Mouse (Mus musculus) liver, adult 2 months (tissue): ENCODE measurements at regions not wholly inside any gene's neighbourhood (a gene's known extent, or its start where the extent isn't known, plus 50 kb on each side); places are given as distances from the start of the nearest gene placed in this dataset.

Experiments
- CTCF ChIP-seq: fragments of 200-500 bp; IDR thresholded peaks from 2 replicates; pipeline ENCODE4 v1.5.1; 2011; ENCODE audit warnings: low read depth, low read length, control low read depth
- POLR2A ChIP-seq: fragments of 200-500 bp; IDR thresholded peaks from 2 replicates; pipeline ENCODE4 v1.6.1; 2011; ENCODE audit warnings: low read length, control low read depth; ENCODE audit not compliant: insufficient read depth; ENCODE audit errors: extremely low read depth

DNA sequence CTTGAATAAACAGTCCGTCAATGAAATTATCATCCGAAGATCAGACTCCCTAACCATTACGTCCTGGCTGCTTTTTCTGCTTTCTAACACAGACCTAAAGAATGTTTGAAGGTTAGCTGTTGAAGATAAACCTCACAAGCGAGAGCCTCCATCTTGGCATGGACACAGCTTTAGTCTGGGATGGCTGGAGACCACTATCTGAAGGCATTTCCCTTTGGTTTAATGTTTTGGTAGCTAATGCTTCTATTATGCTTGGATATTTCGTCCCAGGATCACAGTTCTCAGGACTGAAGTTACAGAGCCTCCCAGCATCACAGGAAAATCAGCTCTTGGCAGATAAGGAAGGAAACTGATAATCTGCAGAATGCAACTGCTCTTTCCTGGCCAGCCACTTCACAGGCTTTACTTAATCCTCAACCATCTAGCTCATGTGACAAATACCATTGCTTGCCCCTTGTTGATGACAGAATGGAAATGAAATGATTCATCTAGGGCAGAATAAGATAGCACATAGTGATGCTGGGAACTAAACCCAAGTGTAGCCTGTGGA lies 197.8 kb upstream of the Kbtbd8 start:
- no peak for TF ChIP-seq CTCF
- no peak for TF ChIP-seq POLR2A
